20 mouse cellular contexts compared by ENCODE assay signal in the genomic region with DNA sequence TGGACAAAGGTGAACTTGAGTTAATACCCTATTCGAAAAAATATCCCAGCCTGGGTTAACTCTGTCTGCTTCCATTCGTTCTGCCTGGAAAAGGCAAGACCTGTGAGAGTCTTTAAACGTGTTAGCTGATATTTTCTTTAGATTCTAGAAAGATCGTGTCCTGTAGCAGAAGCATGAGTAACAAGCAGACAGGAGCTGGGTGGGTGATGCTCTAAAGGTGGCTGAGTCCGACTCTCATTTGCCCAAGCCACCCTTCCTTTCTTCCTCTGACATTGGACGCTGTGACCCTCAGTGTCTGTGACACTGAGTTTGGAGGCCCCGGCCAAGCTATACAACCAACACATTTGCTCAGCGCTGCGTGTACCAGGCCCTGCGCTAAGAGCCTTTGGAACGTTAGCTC.
"Had no signal": no experiment of that assay in that cellular context is flagged by ENCODE, and none has a peak within 500 bp of the region (broad histone marks: within the 10 kb centered on the region; RNA-seq: fewer than 3 reads in every experiment).

No protein-coding gene starts in this region.

- H3K27ac ChIP-seq: left cerebral cortex, adult 2 months; limb, embryonic 15.5 days; liver, embryonic 14.5 days; macrophage; midbrain, embryonic 12.5 days; midbrain, embryonic 15.5 days; neural tube, embryonic 13.5 days had no signal

- H3K9me3 ChIP-seq: limb, embryonic 15.5 days; midbrain, embryonic 12.5 days; midbrain, embryonic 15.5 days; neural tube, embryonic 13.5 days had no signal

- H3K36me3 ChIP-seq: limb, embryonic 15.5 days; midbrain, embryonic 12.5 days; midbrain, embryonic 15.5 days; neural tube, embryonic 13.5 days had no signal

- H3K27me3 ChIP-seq: limb, embryonic 15.5 days; midbrain, embryonic 15.5 days; neural tube, embryonic 13.5 days had no signal

- H3K9ac ChIP-seq: limb, embryonic 15.5 days; liver, embryonic 14.5 days; liver, postnatal 0 days; lung, embryonic 14.5 days; midbrain, embryonic 12.5 days; midbrain, embryonic 15.5 days; neural tube, embryonic 13.5 days had no signal

- H3K4me3 ChIP-seq: left cerebral cortex, adult 2 months; limb, embryonic 15.5 days; midbrain, embryonic 12.5 days; midbrain, embryonic 15.5 days; myocyte; neural tube, embryonic 13.5 days had no signal

- DNase-seq: kidney, adult 18-20 months; kidney, adult 9 months; kidney, postnatal 14 days; kidney, postnatal 4 days; liver, postnatal 0 days; lung, embryonic 14.5 days; retina, postnatal 1 day; right cerebral cortex, postnatal 25 days; thymus, adult 18-20 months; thymus, postnatal 36 days had no signal

- ATAC-seq: liver, postnatal 0 days; lung, postnatal 0 days; midbrain, embryonic 15.5 days had no signal

- H3K4me2 ChIP-seq: limb, embryonic 15.5 days; liver, embryonic 11.5 days; lung, embryonic 14.5 days; midbrain, embryonic 12.5 days; midbrain, embryonic 15.5 days; neural tube, embryonic 13.5 days had no signal
